Mouse (Mus musculus): ENCODE measurements around the gene Ube2l6. TPM values are rescaled to one million over a fixed set of nuclear protein-coding genes. Genes with fewer than 3 reads are reported as not detected.

Gene Ube2l6
- polyA plus RNA-seq, 1 experiment from 2014 or later: 18.6 TPM

- H3K4me2 ChIP-seq (replicated peaks): peak overlapping the region; percentile 22; the same call in 1 of the 2 replicates
- no peak for DNase-seq (ENCODE audit: low spot score)
- 39% methylated on average over 23 of the region's 23 CpGs for WGBS
Measured at GRCm38 (mm10) chr2:84851130-84852040, 52.8 kb downstream of the Ube2l6 start.

DNA sequence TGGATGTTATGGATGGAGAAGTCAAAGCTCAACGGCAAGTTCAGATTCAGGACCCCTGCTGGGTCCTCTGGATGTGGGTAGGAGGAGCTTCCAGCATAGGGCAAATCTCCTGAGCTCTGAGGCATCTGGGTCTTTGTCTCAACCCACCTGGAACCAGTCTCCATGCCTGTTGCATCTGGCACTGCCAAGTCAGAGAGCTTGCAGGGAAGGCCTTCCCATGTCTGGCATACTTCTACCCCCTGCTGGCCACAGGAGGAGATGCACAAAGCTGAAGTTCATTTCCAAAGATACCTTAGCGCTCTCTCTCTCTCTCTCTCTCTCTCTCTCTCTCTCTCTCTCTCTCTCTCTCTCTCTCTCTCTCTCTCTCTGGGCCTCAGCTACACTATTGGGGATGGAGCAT lies 57.1 kb downstream of the Ube2l6 start:
- WGBS: 52% methylated on average over 2 of the region's 2 CpGs
- Histone ChIP-seq H3K27ac (no peak overlapping the region), H3K36me3 (replicated peaks; ENCODE audit: control insufficient read depth, insufficient read depth) (no peaks in the 10 kb centered on the region), H3K27me3 (ENCODE audit: control insufficient read depth, insufficient read depth, low read length) (no peaks in the 10 kb centered on the region), H3K4me1 (replicated peaks; ENCODE audit: control insufficient read depth, insufficient read depth, low read length) (0 out of 2 replicates have a peak, but pooled peaks cover 5% of the 10 kb centered on the region), H3K9me3 (ENCODE audit: control insufficient read depth, low read length) (no peaks in the 10 kb centered on the region), H3K9ac (no peak overlapping the region), H3K4me2 (replicated peaks) (no peak overlapping the region), H3K4me3 (replicated peaks; ENCODE audit: low read length) (no peak overlapping the region)
- ATAC-seq (ENCODE audit: low FRiP score) (peak; percentile 41; the same call in 1 of the 2 replicates), DNase-seq (ENCODE audit: low spot score) (peak; percentile 59)

More at GRCm38 (mm10) chr2:84851130-84852040, 52.8 kb downstream of the Ube2l6 start:
- no peaks in the 10 kb centered on the region for H3K9me3 ChIP-seq (ENCODE audit: control insufficient read depth, low read length)
- no peak overlapping the region for H3K4me3 ChIP-seq (replicated peaks; ENCODE audit: low read length)
- peak; percentile 44; the same call in 1 of the 2 replicates for ATAC-seq (ENCODE audit: low FRiP score)
- no peak overlapping the region for H3K27ac ChIP-seq
- 0 out of 2 replicates have a peak, but pooled peaks cover 5% of the 10 kb centered on the region for H3K4me1 ChIP-seq (replicated peaks; ENCODE audit: control insufficient read depth, insufficient read depth, low read length)
- H3K27me3 ChIP-seq (ENCODE audit: control insufficient read depth, insufficient read depth, low read length): no peaks in the 10 kb centered on the region
- H3K36me3 ChIP-seq (replicated peaks; ENCODE audit: control insufficient read depth, insufficient read depth): no peaks in the 10 kb centered on the region
- no peak overlapping the region for H3K9ac ChIP-seq

DNA sequence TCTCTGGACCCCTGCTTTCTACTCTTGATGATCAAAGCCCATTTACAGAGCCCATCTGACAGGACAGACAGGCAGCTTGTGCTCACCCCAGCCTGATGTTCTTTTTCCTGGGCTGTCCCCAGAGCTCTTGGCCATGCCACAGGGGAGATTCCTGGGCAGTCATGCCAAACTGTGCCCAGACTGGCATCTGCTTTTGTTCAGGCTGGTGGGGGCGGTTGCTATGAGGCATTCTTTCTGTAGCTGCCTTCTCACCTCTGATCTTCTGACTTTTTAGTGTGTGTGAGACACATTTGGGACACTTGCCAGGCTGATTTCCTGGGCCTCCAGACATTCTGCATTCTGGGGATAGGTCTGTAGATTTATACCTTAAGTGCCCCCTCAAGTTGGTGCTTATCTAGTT lies 59.9 kb downstream of the Ube2l6 start:
- Histone ChIP-seq H3K4me2 (replicated peaks) (no peak overlapping the region), H3K4me3 (replicated peaks; ENCODE audit: low read length) (no peak overlapping the region), H3K4me1 (replicated peaks; ENCODE audit: control insufficient read depth, insufficient read depth, low read length) (no peaks in the 10 kb centered on the region), H3K27ac (no peak overlapping the region), H3K36me3 (replicated peaks; ENCODE audit: control insufficient read depth, insufficient read depth) (no peaks in the 10 kb centered on the region), H3K9ac (no peak overlapping the region), H3K27me3 (ENCODE audit: control insufficient read depth, insufficient read depth, low read length) (no peaks in the 10 kb centered on the region), H3K9me3 (ENCODE audit: control insufficient read depth, low read length) (no peaks in the 10 kb centered on the region)
- no peak for DNase-seq (ENCODE audit: low spot score)
- no peak for ATAC-seq (ENCODE audit: low FRiP score)
- WGBS: 91% methylated on average over 1 of the region's 1 CpGs

Other genes with a start within 250 kb of the Ube2l6 start
- gene Ctnnd1, start 148.1 kb upstream of the Ube2l6 start, polyA plus RNA-seq (2014; fragmentation: Nextera tagmentation; extraction: Ambion mirVana): 30.7 and 34.8 TPM in 2 replicates
- gene Btbd18, start 139.7 kb upstream of the Ube2l6 start, polyA plus RNA-seq (2014; fragmentation: Nextera tagmentation; extraction: Ambion mirVana): 0.16 and 0.40 TPM in 2 replicates
- 196 and 205 TPM in 2 replicates for gene Selenoh, start 128.1 kb upstream of the Ube2l6 start, polyA plus RNA-seq (2014; fragmentation: Nextera tagmentation; extraction: Ambion mirVana)
- not detected in 2 replicates for gene Gm28635, start 120.8 kb upstream of the Ube2l6 start, polyA plus RNA-seq (2014; fragmentation: Nextera tagmentation; extraction: Ambion mirVana)
- 59.3 and 61.3 TPM in 2 replicates for gene Med19, start 120.4 kb upstream of the Ube2l6 start, polyA plus RNA-seq (2014; fragmentation: Nextera tagmentation; extraction: Ambion mirVana)
- 316 and 341 TPM in 2 replicates for gene Tmx2, start 119.7 kb upstream of the Ube2l6 start, polyA plus RNA-seq (2014; fragmentation: Nextera tagmentation; extraction: Ambion mirVana)
- gene Zdhhc5, start 83.6 kb upstream of the Ube2l6 start, polyA plus RNA-seq (2014; fragmentation: Nextera tagmentation; extraction: Ambion mirVana): 21.9 and 22.5 TPM in 2 replicates
- 21.3 and 22.3 TPM in 2 replicates for gene Clp1, start 71.5 kb upstream of the Ube2l6 start, polyA plus RNA-seq (2014; fragmentation: Nextera tagmentation; extraction: Ambion mirVana)
- gene Ypel4, start 64.8 kb upstream of the Ube2l6 start, polyA plus RNA-seq (2014; fragmentation: Nextera tagmentation; extraction: Ambion mirVana): 12.5 and 13.1 TPM in 2 replicates
- 2.9 and 3.4 TPM in 2 replicates for gene Gm19426, start 55.2 kb upstream of the Ube2l6 start, polyA plus RNA-seq (2014; fragmentation: Nextera tagmentation; extraction: Ambion mirVana)
- 36.2 and 36.3 TPM in 2 replicates for gene Serping1, start 23.4 kb upstream of the Ube2l6 start, polyA plus RNA-seq (2014; fragmentation: Nextera tagmentation; extraction: Ambion mirVana)
- gene Smtnl1, start 23.8 kb downstream of the Ube2l6 start, polyA plus RNA-seq (2014; fragmentation: Nextera tagmentation; extraction: Ambion mirVana): not detected in 2 replicates
- 75.8 and 83.3 TPM in 2 replicates for gene Timm10, start 28.2 kb downstream of the Ube2l6 start, polyA plus RNA-seq (2014; fragmentation: Nextera tagmentation; extraction: Ambion mirVana)
- 1.5 and 1.6 TPM in 2 replicates for gene Slc43a1, start 40.0 kb downstream of the Ube2l6 start, polyA plus RNA-seq (2014; fragmentation: Nextera tagmentation; extraction: Ambion mirVana)
- gene Rtn4rl2, start 87.9 kb downstream of the Ube2l6 start, polyA plus RNA-seq (2014; fragmentation: Nextera tagmentation; extraction: Ambion mirVana): 3.8 and 4.5 TPM in 2 replicates
- 4.8 and 4.9 TPM in 2 replicates for gene Slc43a3, start 137.8 kb downstream of the Ube2l6 start, polyA plus RNA-seq (2014; fragmentation: Nextera tagmentation; extraction: Ambion mirVana)
- gene Prg2, start 181.6 kb downstream of the Ube2l6 start, polyA plus RNA-seq (2014; fragmentation: Nextera tagmentation; extraction: Ambion mirVana): not detected in 2 replicates
- not detected in 2 replicates for gene Prg3, start 189.4 kb downstream of the Ube2l6 start, polyA plus RNA-seq (2014; fragmentation: Nextera tagmentation; extraction: Ambion mirVana)
- gene Ssrp1, start 238.4 kb downstream of the Ube2l6 start, polyA plus RNA-seq (2014; fragmentation: Nextera tagmentation; extraction: Ambion mirVana): 169 and 178 TPM in 2 replicates
- 2.9 and 4.1 TPM in 2 replicates for gene P2rx3, start 238.6 kb downstream of the Ube2l6 start, polyA plus RNA-seq (2014; fragmentation: Nextera tagmentation; extraction: Ambion mirVana)
- 6.1 and 6.5 TPM in 2 replicates for gene Tnks1bp1, start 249.2 kb downstream of the Ube2l6 start, polyA plus RNA-seq (2014; fragmentation: Nextera tagmentation; extraction: Ambion mirVana)